Mouse (Mus musculus) thymus, adult 2 months (tissue): Measurements from ENCODE around the gene C330021F23Rik.

Experiments
- CTCF ChIP-seq: fragments of 200-500 bp; IDR thresholded peaks from 2 replicates; pipeline ENCODE4 v1.5.1; 2012; ENCODE audit warnings: mild to moderate bottlenecking, control low read depth, low read length, moderate library complexity, borderline replicate concordance; ENCODE audit not compliant: control insufficient read depth, poor library complexity, insufficient read depth; ENCODE audit errors: extremely low read depth
- POLR2A ChIP-seq: fragments of 200-500 bp; IDR thresholded peaks from 2 replicates; pipeline ENCODE4 v1.6.1; 2012; ENCODE audit warnings: mild to moderate bottlenecking, low read length, control low read depth, moderate library complexity; ENCODE audit not compliant: control insufficient read depth, poor library complexity, insufficient read depth; ENCODE audit errors: extremely low read depth

- TF ChIP-seq CTCF (no peak), POLR2A (no peak)
Observed at GRCm38 (mm10) chr8:3531936-3532335, 35.9 kb upstream of the C330021F23Rik start.
